Mouse (Mus musculus) kidney, adult 2 months (tissue): ENCODE results near the gene Nfasc. TPM values are rescaled to one million over a fixed set of nuclear protein-coding genes. Genes with fewer than 3 reads are reported as not detected.
A peak's percentile ranks its signal among the peaks of the same experiment; 100 is the strongest.

Source experiments
- DNase-seq: peaks from one replicate; pipeline ENCODE4 v3.0.0; 2021
- H3K27ac ChIP-seq: fragments of 200-500 bp; 2 replicates; pipeline ENCODE4 v1.5.1; 2012; ENCODE audit warnings: low read depth, low read length, control low read depth, inconsistent platforms; ENCODE audit not compliant: insufficient read depth
- H3K27me3 ChIP-seq: fragments of 200-500 bp; replicated peaks from 2 replicates; pipeline ENCODE4 v1.6.1; 2012; ENCODE audit warnings: mild to moderate bottlenecking, moderate library complexity, low read length, inconsistent platforms; ENCODE audit not compliant: control insufficient read depth, insufficient read depth
- H3K36me3 ChIP-seq: fragments of 200-500 bp; 2 replicates; pipeline ENCODE4 v1.6.1; 2012; ENCODE audit warnings: mild to moderate bottlenecking, moderate library complexity, low read length, inconsistent platforms; ENCODE audit not compliant: control insufficient read depth, insufficient read depth
- H3K4me1 ChIP-seq: fragments of 200-500 bp; 2 replicates; pipeline ENCODE4 v1.6.1; 2011; ENCODE audit warnings: low read length; ENCODE audit not compliant: control insufficient read depth, insufficient read depth
- H3K4me3 ChIP-seq: fragments of 200-500 bp; 2 replicates; pipeline ENCODE4 v1.5.1; 2011; ENCODE audit warnings: mild to moderate bottlenecking, low read depth, low read length, control low read depth; ENCODE audit not compliant: insufficient read depth
- CTCF ChIP-seq: fragments of 200-500 bp; conservative IDR thresholded peaks from 2 replicates; pipeline ENCODE4 v1.5.1; 2011; ENCODE audit warnings: low read depth, mild to moderate bottlenecking, control low read depth, low read length, moderate library complexity, mixed read lengths; ENCODE audit not compliant: insufficient read depth, insufficient read length
- POLR2A ChIP-seq: fragments of 200-500 bp; IDR thresholded peaks from one replicate; pipeline ENCODE4 v1.6.1; 2011; ENCODE audit warnings: low read depth, low read length, control low read depth
- WGBS: fragments of 180-500 bp; shearing (Covaris S2); methylation state at CpG from one replicate; pipeline ENCODE4 v1.1.7; 2018; 5-methylcytosine and 5-hydroxymethylcytosine counted together
- polyA plus RNA-seq: library from polyadenylated mRNA; depleted of rRNA; stranded (reverse); fragments of >200 nt; gene quantifications from 2 replicates; pipeline ENCODE4 v1.2.3, GENCODE M21; 2012

Nfasc gene
- polyA plus RNA-seq, 1 experiment, result 0.20 TPM

DNA sequence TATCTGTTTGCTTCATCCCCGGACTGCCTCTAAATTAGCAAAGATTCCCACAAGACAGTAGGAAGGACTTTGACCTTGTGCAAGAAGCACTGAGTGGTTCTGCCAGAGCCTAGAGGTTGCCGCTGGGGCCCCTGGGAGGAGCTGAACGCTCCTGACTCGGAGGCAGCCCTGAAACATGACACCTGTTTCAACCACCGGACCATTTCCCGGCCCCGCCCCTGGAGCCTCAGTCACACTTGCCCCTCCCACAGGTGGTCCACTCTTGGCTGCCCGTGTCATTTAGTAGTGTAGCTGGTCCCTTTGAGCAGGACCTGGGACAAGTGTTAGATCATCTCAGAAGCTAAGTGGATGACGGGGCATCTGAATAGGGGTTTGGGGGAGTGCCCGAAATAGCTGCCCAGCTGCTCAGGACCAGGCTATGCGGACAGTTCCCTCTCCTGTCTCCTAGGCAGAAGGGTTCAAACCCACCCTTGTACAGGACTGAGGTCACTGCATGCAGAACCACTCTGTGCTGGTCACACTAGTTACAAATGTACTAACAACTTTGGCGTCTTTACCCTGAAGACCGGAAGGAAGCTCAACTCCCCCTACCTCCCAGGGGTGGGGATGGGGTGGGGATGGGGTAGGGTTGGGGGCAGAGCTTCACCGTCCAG, 200.3 kb downstream of the Nfasc start:
- peak; percentile 7 for DNase-seq
- no peaks in the 10 kb centered on the region for H3K36me3 ChIP-seq
- H3K27ac ChIP-seq, result no peak overlapping the region
- 5% methylated on average over 14 of the region's 14 CpGs for WGBS
- no peak for TF ChIP-seq POLR2A
- TF ChIP-seq CTCF, result no peak
- H3K4me1 ChIP-seq, result no peaks in the 10 kb centered on the region
- no peak overlapping the region for H3K4me3 ChIP-seq
- 0 out of 2 replicates have a peak, but pooled peaks cover 2% of the 10 kb centered on the region for H3K27me3 ChIP-seq

DNA sequence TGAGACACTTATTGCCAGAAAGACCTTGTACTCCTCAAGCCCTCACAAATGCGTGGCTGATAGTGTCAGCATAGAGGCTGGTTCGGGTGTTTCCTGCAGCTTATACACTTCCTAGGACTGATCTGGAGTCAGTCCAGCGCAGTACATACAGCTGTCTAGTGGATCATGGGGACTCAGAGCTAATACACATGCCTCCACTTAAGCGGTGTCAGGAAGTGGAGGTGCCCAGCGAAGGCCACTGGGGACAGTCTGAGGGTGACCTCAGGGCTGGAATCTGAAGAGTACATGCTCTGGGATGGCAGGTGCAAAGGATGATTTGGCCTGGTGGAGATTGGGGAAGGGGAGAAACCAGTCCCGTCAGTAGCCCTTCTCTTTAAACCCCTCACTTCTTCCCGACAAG, 200.9 kb downstream of the Nfasc start:
- TF ChIP-seq CTCF (no peak), POLR2A (no peak)

DNA sequence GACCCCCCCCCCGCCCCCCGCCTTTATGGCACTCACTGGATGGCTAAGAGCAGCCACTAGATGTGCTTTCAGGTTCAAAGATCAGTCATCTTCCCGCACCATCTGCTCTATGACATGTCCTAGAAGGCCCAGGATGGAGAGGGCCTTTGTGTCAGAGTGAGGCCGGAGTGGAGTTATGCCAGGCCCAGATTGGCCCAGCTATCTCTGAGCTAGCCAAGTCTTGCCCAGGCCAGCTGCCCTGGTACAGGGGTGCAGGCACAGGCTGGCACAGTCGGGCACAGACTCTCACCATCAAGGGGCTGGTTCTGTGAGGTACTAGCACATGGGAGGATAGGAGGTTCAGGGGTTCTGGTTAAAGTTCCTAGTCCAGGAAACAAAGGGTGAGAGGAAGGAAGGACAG, 203.9 kb downstream of the Nfasc start:
- H3K4me1 ChIP-seq, result no peaks in the 10 kb centered on the region
- no peak for DNase-seq
- no peaks in the 10 kb centered on the region for H3K36me3 ChIP-seq
- WGBS, result 73% methylated on average over 5 of the region's 5 CpGs
- no peak overlapping the region for H3K27ac ChIP-seq
- no peak for TF ChIP-seq POLR2A
- no peak for TF ChIP-seq CTCF
- no peak overlapping the region for H3K4me3 ChIP-seq
- 0 out of 2 replicates have a peak, but pooled peaks cover 2% of the 10 kb centered on the region for H3K27me3 ChIP-seq

More for the DNA sequence above, 200.9 kb downstream of the Nfasc start:
- 58% methylated on average over 7 of the region's 7 CpGs for WGBS
- Histone ChIP-seq H3K4me1 (no peaks in the 10 kb centered on the region), H3K4me3 (no peak overlapping the region), H3K27ac (no peak overlapping the region), H3K36me3 (no peaks in the 10 kb centered on the region), H3K27me3 (0 out of 2 replicates have a peak, but pooled peaks cover 2% of the 10 kb centered on the region)
- no peak for DNase-seq

DNA sequence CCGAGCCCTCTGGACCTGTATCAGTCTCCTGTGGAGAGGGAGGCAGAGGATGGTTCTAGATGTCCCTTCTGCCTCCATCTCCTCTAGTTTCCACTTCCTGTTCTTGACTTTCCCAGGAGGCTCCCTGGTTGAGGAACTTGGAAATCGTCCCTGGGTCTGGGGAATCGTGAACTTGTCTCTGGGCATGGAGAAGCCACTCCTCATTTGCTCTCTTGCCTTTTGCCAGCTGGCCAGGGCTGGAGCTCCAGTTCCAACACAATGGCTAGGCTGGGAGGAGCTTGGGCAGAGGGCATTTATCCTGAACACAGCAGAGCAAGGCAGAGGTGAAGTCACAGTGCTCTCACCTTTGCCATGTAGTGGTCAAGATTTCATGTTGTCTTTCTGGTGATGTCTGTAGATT, 205.2 kb downstream of the Nfasc start:
- H3K27ac ChIP-seq, result no peak overlapping the region
- WGBS, result 75% methylated on average over 3 of the region's 3 CpGs
- TF ChIP-seq CTCF, result no peak
- TF ChIP-seq POLR2A, result no peak
- no peaks in the 10 kb centered on the region for H3K4me1 ChIP-seq
- DNase-seq, result no peak
- no peaks in the 10 kb centered on the region for H3K27me3 ChIP-seq
- H3K4me3 ChIP-seq, result no peak overlapping the region
- no peaks in the 10 kb centered on the region for H3K36me3 ChIP-seq

DNA sequence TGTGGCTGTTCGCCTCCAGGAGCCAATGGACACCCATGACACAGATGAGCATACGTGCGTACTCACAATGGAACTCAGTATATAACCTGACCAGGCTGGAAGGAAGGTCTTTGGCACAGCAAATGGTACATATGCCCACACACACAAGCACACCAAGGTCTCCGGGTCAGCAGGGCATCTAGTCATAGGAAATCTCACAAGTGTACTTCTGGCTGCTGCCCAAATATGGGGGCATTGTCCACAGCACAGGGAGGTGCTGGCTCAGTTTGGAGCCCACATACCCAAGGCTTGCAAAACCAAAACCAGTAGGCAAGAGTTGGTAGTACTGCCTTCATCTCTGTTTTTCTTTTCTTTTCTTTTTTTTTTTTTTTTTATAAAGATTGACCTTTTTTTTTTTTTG, 206.1 kb downstream of the Nfasc start:
- no peak for TF ChIP-seq CTCF
- TF ChIP-seq POLR2A, result no peak
- Histone ChIP-seq H3K4me1 (no peaks in the 10 kb centered on the region), H3K4me3 (no peak overlapping the region), H3K27ac (no peak overlapping the region), H3K36me3 (no peaks in the 10 kb centered on the region), H3K27me3 (no peaks in the 10 kb centered on the region)
- 89% methylated on average over 4 of the region's 4 CpGs for WGBS
- no peak for DNase-seq

DNA sequence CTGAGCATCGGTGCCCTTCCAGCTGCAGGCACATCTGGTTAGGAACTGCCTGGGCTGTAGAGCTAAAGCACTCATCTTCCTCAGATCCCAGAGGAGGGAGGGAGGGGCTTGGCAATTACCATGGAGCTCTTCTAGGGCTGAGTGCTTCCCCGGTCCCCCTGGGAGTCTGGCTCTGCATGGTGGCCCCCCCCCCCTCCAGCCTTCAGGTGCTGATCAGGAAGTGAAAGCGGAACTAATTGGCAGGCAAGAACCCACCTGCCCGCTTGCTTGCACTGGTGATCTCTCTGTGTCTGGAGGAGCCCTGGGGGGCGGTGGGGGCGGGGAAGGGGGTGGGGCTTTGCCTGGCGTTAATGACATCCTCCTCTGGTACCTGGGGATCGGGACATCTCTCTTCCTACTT, 207.8 kb downstream of the Nfasc start:
- DNase-seq, result no peak
- TF ChIP-seq CTCF, result no peak
- TF ChIP-seq POLR2A, result no peak
- no peaks in the 10 kb centered on the region for H3K27me3 ChIP-seq
- no peaks in the 10 kb centered on the region for H3K36me3 ChIP-seq
- H3K4me3 ChIP-seq, result no peak overlapping the region
- H3K27ac ChIP-seq, result no peak overlapping the region
- no peaks in the 10 kb centered on the region for H3K4me1 ChIP-seq
- 14% methylated on average over 8 of the region's 8 CpGs for WGBS

DNA sequence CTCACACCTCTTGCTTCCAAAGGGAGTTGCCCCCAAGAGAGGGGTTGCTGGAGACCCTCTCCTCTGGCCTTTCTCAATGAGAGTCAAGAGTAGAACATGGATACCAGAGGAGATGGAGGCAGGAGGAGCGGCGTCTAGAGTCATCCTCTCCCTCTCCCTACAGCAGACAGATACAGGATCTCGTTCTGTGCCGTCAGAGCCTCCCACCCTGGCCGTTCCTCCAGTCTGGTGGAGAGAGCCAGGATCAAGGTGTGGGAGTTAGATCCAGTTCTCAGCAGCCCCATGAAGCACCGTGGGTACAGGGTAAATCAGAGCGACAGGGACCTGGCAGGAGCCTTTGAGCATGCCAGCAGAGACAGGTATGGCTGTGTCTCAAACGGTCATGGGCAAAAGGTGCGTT, 209.1 kb downstream of the Nfasc start:
- H3K27ac ChIP-seq, result no peak overlapping the region
- TF ChIP-seq POLR2A (no peak), CTCF (no peak)
- WGBS, result 62% methylated on average over 9 of the region's 9 CpGs
- no peaks in the 10 kb centered on the region for H3K4me1 ChIP-seq
- DNase-seq, result no peak
- no peak overlapping the region for H3K4me3 ChIP-seq
- H3K27me3 ChIP-seq, result no peaks in the 10 kb centered on the region
- no peaks in the 10 kb centered on the region for H3K36me3 ChIP-seq
